Mouse (Mus musculus) intestine, embryonic 14.5 days (tissue): Measurements from ENCODE around the gene Rap1gap. TPM values are rescaled to one million over a fixed set of nuclear protein-coding genes. Genes with fewer than 3 reads are reported as not detected.

Experiments
- ATAC-seq: fragments of 200-750 bp; cut with Nextera tagmentation; replicated peaks from 2 replicates; pipeline ENCODE4 v1.8.0; 2017; ENCODE audit warnings: low read depth, moderate number of reproducible peaks, moderate TSS enrichment, moderate library complexity; ENCODE audit not compliant: low FRiP score, low TSS enrichment
- DNase-seq: peaks from one replicate; pipeline ENCODE4 v3.0.0-alpha.2; 2018; ENCODE audit warnings: low spot score
- H3K27ac ChIP-seq: fragments of 300-500 bp; sonication (generic); 2 replicates; pipeline ENCODE4 v1.5.1; 2014; ENCODE audit warnings: low read depth, mild to moderate bottlenecking, control low read depth
- H3K27me3 ChIP-seq: fragments of 300-500 bp; sonication (generic); replicated peaks from 2 replicates; pipeline ENCODE4 v1.6.1; 2014; ENCODE audit warnings: low read length, control low read depth; ENCODE audit not compliant: control insufficient read depth, insufficient read depth
- H3K36me3 ChIP-seq: fragments of 300-500 bp; sonication (generic); 2 replicates; pipeline ENCODE4 v1.6.1; 2014; ENCODE audit warnings: low read length, control low read depth; ENCODE audit not compliant: control insufficient read depth, insufficient read depth
- H3K4me1 ChIP-seq: fragments of 300-500 bp; sonication (generic); replicated peaks from 2 replicates; pipeline ENCODE4 v1.6.1; 2014; ENCODE audit warnings: low read length, control low read depth, mixed read lengths; ENCODE audit not compliant: control insufficient read depth, insufficient read depth
- H3K4me2 ChIP-seq: fragments of 300-500 bp; sonication (generic); 2 replicates; pipeline ENCODE4 v1.6.1; 2014; ENCODE audit warnings: low read length
- H3K4me3 ChIP-seq: fragments of 300-500 bp; sonication (generic); 2 replicates; pipeline ENCODE4 v1.5.1; 2014; ENCODE audit warnings: low read depth, low read length, control low read depth, mixed read lengths
- H3K9ac ChIP-seq: fragments of 300-500 bp; sonication (generic); 2 replicates; pipeline ENCODE4 v1.6.1; 2014; ENCODE audit warnings: mild to moderate bottlenecking, low read length
- H3K9me3 ChIP-seq: fragments of 300-500 bp; sonication (generic); 2 replicates; pipeline ENCODE4 v1.6.1; 2016; ENCODE audit warnings: low read length, control low read depth; ENCODE audit not compliant: control insufficient read depth
- WGBS: fragments of 180-500 bp; shearing (Covaris S2); extraction: QIAGEN DNeasy Blood & Tissue Kit; methylation state at CpG from one replicate; pipeline ENCODE4 v1.1.7; 2014; 5-methylcytosine and 5-hydroxymethylcytosine counted together
- polyA plus RNA-seq: library from polyadenylated mRNA; unstranded; fragments of >200 nt; fragmentation: Nextera tagmentation; extraction: Ambion mirVana; gene quantifications from 2 replicates; pipeline ENCODE4 v1.2.1, GENCODE M21; 2014

The Rap1gap gene
- polyA plus RNA-seq, 1 experiment from 2014 or later: 15.6 TPM

- DNase-seq (no peak), ATAC-seq (no peak)
- no peaks in the 10 kb centered on the region for H3K9me3 ChIP-seq
- H3K4me2 ChIP-seq: no peak overlapping the region
- no peak overlapping the region for H3K27ac ChIP-seq
- no peaks in the 10 kb centered on the region for H3K36me3 ChIP-seq
- no peak overlapping the region for H3K4me3 ChIP-seq
- WGBS: 86% methylated on average over 17 of the region's 17 CpGs
- H3K4me1 ChIP-seq: 0 out of 2 replicates have a peak, but pooled peaks cover 1% of the 10 kb centered on the region
- no peaks in the 10 kb centered on the region for H3K27me3 ChIP-seq
- no peak overlapping the region for H3K9ac ChIP-seq
Observed at GRCm38 (mm10) chr4:137778397-137779184, 114.1 kb downstream of the Rap1gap start.

Other genes starting within 250 kb of the Rap1gap start
- gene Cela3b, start 234.2 kb upstream of the Rap1gap start, polyA plus RNA-seq: 3.8 TPM in 1 of 2 replicates, not detected in the other
- gene 1700013G24Rik, start 211.4 kb upstream of the Rap1gap start, polyA plus RNA-seq: not detected in 2 replicates
- gene Hspg2, start 196.0 kb upstream of the Rap1gap start, polyA plus RNA-seq: 44.4 and 49.8 TPM in 2 replicates
- not detected in 2 replicates for gene Ldlrad2, start 90.2 kb upstream of the Rap1gap start, polyA plus RNA-seq
- gene Usp48, start 71.0 kb upstream of the Rap1gap start, polyA plus RNA-seq: 72.4 and 78.3 TPM in 2 replicates
- gene Alpl, start 131.7 kb downstream of the Rap1gap start, polyA plus RNA-seq: 7.0 and 8.7 TPM in 2 replicates
- gene Ece1, start 197.5 kb downstream of the Rap1gap start, polyA plus RNA-seq: 94.2 and 96.9 TPM in 2 replicates